Mouse (Mus musculus) liver, adult 2 months (tissue): ENCODE data around the gene Glb1l.

ENCODE experiments used
- CTCF ChIP-seq: fragments of 200-500 bp; IDR thresholded peaks from 2 replicates; pipeline ENCODE4 v1.5.1; 2011; ENCODE audit warnings: low read depth, low read length, control low read depth
- POLR2A ChIP-seq: fragments of 200-500 bp; IDR thresholded peaks from 2 replicates; pipeline ENCODE4 v1.6.1; 2011; ENCODE audit warnings: low read length, control low read depth; ENCODE audit not compliant: insufficient read depth; ENCODE audit errors: extremely low read depth

DNA sequence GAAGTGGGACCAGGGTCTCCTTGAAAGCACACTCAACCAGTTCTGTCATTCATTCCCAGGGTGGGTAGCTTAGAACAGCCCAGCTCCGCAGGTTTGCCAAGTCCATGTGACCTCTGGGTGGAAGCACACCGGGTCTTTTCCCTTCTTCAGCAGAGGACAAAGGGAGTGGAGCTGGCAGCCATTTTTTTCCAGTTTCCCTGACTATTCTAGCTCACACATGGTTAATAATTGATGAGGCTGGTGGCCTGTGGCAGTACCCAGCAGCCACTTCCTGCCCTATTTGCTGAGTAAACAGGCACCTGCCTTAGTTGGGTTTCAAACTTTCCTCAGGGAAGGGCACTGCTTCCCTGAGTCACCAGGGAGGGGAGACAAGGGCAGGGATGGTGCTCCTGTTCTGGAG, 3.8 kb upstream of the Glb1l start:
- TF ChIP-seq POLR2A, result no peak
- TF ChIP-seq CTCF, result no peak
